Mouse (Mus musculus): Measurements from ENCODE around the gene Tmem92. TPM values are rescaled to one million over a fixed set of nuclear protein-coding genes. Genes with fewer than 3 reads are reported as not detected.

Gene Tmem92
- not detected for polyA plus RNA-seq (2015; fragmentation: Illumina TruSeq; extraction: RNeasy Lipid Tissue Mini Kit (QIAGEN cat#74804); ENCODE audit: insufficient read depth, low read depth, low replicate concordance)

DNA sequence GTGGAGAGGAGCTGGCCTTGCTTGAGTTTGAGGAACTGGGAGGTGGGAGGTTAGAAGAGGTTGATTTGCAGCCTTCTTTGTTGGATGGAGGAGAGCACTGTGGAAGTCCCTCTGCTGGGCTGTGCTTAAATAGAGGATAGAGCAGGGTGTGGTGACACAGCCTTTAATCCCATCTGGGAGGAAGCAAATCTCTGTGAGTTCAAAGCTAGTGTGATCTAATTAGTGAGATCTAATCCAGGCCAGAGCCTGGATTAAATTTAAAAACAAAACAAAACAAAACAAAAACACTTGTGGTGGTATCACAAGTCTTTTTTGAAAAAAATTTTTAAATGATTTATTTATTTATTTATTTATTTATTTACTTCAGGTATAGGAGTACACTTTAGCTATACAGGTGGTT, at the start of gene Tmem92:
TSS of gene Tmem92 (minus strand) at position 101 of the 400 bp plus-strand sequence.

GRCm38 (mm10) chr11:94741732-94742272, 40.7 kb downstream of the Tmem92 start, which contains the start of gene Cdc34b:
Cdc34b (plus strand) TSS chr11:94741782.

Other genes with a start within 250 kb of the Tmem92 start
- 1.8 TPM for gene Rsad1, start 233.4 kb downstream of the Tmem92 start, polyA plus RNA-seq (2015; fragmentation: Illumina TruSeq; extraction: RNeasy Lipid Tissue Mini Kit (QIAGEN cat#74804); ENCODE audit: insufficient read depth, low read depth, low replicate concordance)
- not detected for gene Chad, start 217.7 kb downstream of the Tmem92 start, polyA plus RNA-seq (2015; fragmentation: Illumina TruSeq; extraction: RNeasy Lipid Tissue Mini Kit (QIAGEN cat#74804); ENCODE audit: insufficient read depth, low read depth, low replicate concordance)
- gene Acsf2, start 180.8 kb downstream of the Tmem92 start, polyA plus RNA-seq (2015; fragmentation: Illumina TruSeq; extraction: RNeasy Lipid Tissue Mini Kit (QIAGEN cat#74804); ENCODE audit: insufficient read depth, low read depth, low replicate concordance) = 6.7 TPM
- 25.5 TPM for gene Lrrc59, start 152.9 kb downstream of the Tmem92 start, polyA plus RNA-seq (2015; fragmentation: Illumina TruSeq; extraction: RNeasy Lipid Tissue Mini Kit (QIAGEN cat#74804); ENCODE audit: insufficient read depth, low read depth, low replicate concordance)
- gene Mrpl27, start 128.9 kb downstream of the Tmem92 start, polyA plus RNA-seq (2015; fragmentation: Illumina TruSeq; extraction: RNeasy Lipid Tissue Mini Kit (QIAGEN cat#74804); ENCODE audit: insufficient read depth, low read depth, low replicate concordance) = 13.3 TPM
- gene Eme1, start 128.7 kb downstream of the Tmem92 start, polyA plus RNA-seq (2015; fragmentation: Illumina TruSeq; extraction: RNeasy Lipid Tissue Mini Kit (QIAGEN cat#74804); ENCODE audit: insufficient read depth, low read depth, low replicate concordance) = not detected
- gene Xylt2, start 105.2 kb downstream of the Tmem92 start, polyA plus RNA-seq (2015; fragmentation: Illumina TruSeq; extraction: RNeasy Lipid Tissue Mini Kit (QIAGEN cat#74804); ENCODE audit: insufficient read depth, low read depth, low replicate concordance) = 5.4 TPM
- not detected for gene Gm11541, start 78.2 kb downstream of the Tmem92 start, polyA plus RNA-seq (2015; fragmentation: Illumina TruSeq; extraction: RNeasy Lipid Tissue Mini Kit (QIAGEN cat#74804); ENCODE audit: insufficient read depth, low read depth, low replicate concordance)
- not detected for gene Cdc34b, start 40.9 kb downstream of the Tmem92 start, polyA plus RNA-seq (2015; fragmentation: Illumina TruSeq; extraction: RNeasy Lipid Tissue Mini Kit (QIAGEN cat#74804); ENCODE audit: insufficient read depth, low read depth, low replicate concordance)
- gene Col1a1, start 153.5 kb upstream of the Tmem92 start, polyA plus RNA-seq (2015; fragmentation: Illumina TruSeq; extraction: RNeasy Lipid Tissue Mini Kit (QIAGEN cat#74804); ENCODE audit: insufficient read depth, low read depth, low replicate concordance) = 30.3 TPM
- not detected for gene Hils1, start 184.9 kb upstream of the Tmem92 start, polyA plus RNA-seq (2015; fragmentation: Illumina TruSeq; extraction: RNeasy Lipid Tissue Mini Kit (QIAGEN cat#74804); ENCODE audit: insufficient read depth, low read depth, low replicate concordance)
- not detected for gene Sgca, start 193.6 kb upstream of the Tmem92 start, polyA plus RNA-seq (2015; fragmentation: Illumina TruSeq; extraction: RNeasy Lipid Tissue Mini Kit (QIAGEN cat#74804); ENCODE audit: insufficient read depth, low read depth, low replicate concordance)
- gene Ppp1r9b, start 208.3 kb upstream of the Tmem92 start, polyA plus RNA-seq (2015; fragmentation: Illumina TruSeq; extraction: RNeasy Lipid Tissue Mini Kit (QIAGEN cat#74804); ENCODE audit: insufficient read depth, low read depth, low replicate concordance) = 14.5 TPM
- 1.2 TPM for gene Samd14, start 227.2 kb upstream of the Tmem92 start, polyA plus RNA-seq (2015; fragmentation: Illumina TruSeq; extraction: RNeasy Lipid Tissue Mini Kit (QIAGEN cat#74804); ENCODE audit: insufficient read depth, low read depth, low replicate concordance)